8 mouse cellular contexts compared by ENCODE assay signal in genomic region chrX:150440505-150441338, GRCm38 (mm10). TPM values are rescaled to one million over a fixed set of nuclear protein-coding genes. Genes with fewer than 3 reads are reported as not detected.
DNase-seq lines count a peak whose midpoint lies in the region; ATAC-seq and TF ChIP-seq lines count a peak whose summit lies in the region.

No protein-coding gene starts in this region.

- no peaks in the 10 kb centered on the region for H3K9me3 ChIP-seq in intestine, embryonic 14.5 days (ENCODE audit: control insufficient read depth, low read length)

- H3K4me2 ChIP-seq in intestine, embryonic 14.5 days (ENCODE audit: low read length): peak overlapping the region; percentile 49

- H3K9ac ChIP-seq in intestine, embryonic 14.5 days (ENCODE audit: low read length): 0 out of 2 replicates have a peak overlapping the region, but pooled peaks have one; percentile 20

- WGBS in intestine, embryonic 14.5 days: 27% methylated on average over 18 of the region's 18 CpGs

- no peaks in the 10 kb centered on the region for H3K4me1 ChIP-seq in cortical plate, adult 2 months (ENCODE audit: control insufficient read depth, insufficient read depth, low read length)
- no peaks in the 10 kb centered on the region for H3K4me1 ChIP-seq in intestine, embryonic 14.5 days (replicated peaks; ENCODE audit: control insufficient read depth, insufficient read depth, low read length)

- H3K27ac ChIP-seq in cortical plate, adult 2 months (ENCODE audit: insufficient read depth, low read length): peak overlapping the region; percentile 73; the same call in 1 of the 2 replicates
- peak overlapping the region; percentile 27; the same call in 1 of the 2 replicates for H3K27ac ChIP-seq in intestine, embryonic 14.5 days (ENCODE audit: low read depth)

- TF ChIP-seq CTCF in cortical plate, adult 2 months (IDR thresholded peaks at IDR 0.05; ENCODE audit: extremely low read depth, insufficient read depth, low read length): no peak

- DNase-seq in adrenal gland, adult 2 months: peak; percentile 70
- peak; percentile 32 for DNase-seq in gastrocnemius, postnatal 10 days
- DNase-seq in intestine, embryonic 14.5 days (ENCODE audit: low spot score): peak; percentile 79
- DNase-seq in left cerebral cortex, adult 9 months (ENCODE audit: low spot score in 2 of 2): peak; percentile 76 to 85
- DNase-seq in right cerebral cortex, adult 2 months (ENCODE audit: low spot score in 2 of 2): peak; percentile 78 to 90
- DNase-seq in urinary bladder, postnatal 25 days (ENCODE audit: low spot score): peak; percentile 28

- no peaks in the 10 kb centered on the region for H3K27me3 ChIP-seq in intestine, embryonic 14.5 days (replicated peaks; ENCODE audit: control insufficient read depth, insufficient read depth, low read length)

- H3K36me3 ChIP-seq in intestine, embryonic 14.5 days (ENCODE audit: control insufficient read depth, insufficient read depth, low read length): no peaks in the 10 kb centered on the region

- ATAC-seq in intestine, embryonic 14.5 days (replicated peaks; ENCODE audit: low FRiP score, low TSS enrichment, low read depth): peak; percentile 94
- peak; percentile 85 for ATAC-seq in megakaryocyte, adult 5-6 weeks (ENCODE audit: poor library complexity, severe bottlenecking)

- TF ChIP-seq POLR2A in cortical plate, adult 2 months (IDR thresholded peaks at IDR 0.05; ENCODE audit: extremely low read depth, insufficient read depth, low read length): peak; percentile 45; the same call in 1 of the 2 replicates

- H3K4me3 ChIP-seq in cortical plate, adult 2 months (ENCODE audit: insufficient read depth, low read length): peak overlapping the region; percentile 39
- H3K4me3 ChIP-seq in intestine, embryonic 14.5 days (ENCODE audit: low read depth, low read length): peak overlapping the region; percentile 31

RNA-seq across cellular contexts. Expression of gene Tmem29, which starts 18.2 kb away (rescaled TPM):
- total RNA-seq in adrenal gland, adult 2 months (2021): 10 to 100 TPM; 17.4 to 31.8 TPM
- 1.00 and 1.1 TPM in 2 replicates for polyA plus RNA-seq in adrenal gland, adult 2 months (2012; rRNA removed)
- 38.7 and 39.4 TPM in 2 replicates for polyA plus RNA-seq in cortical plate, adult 2 months (2012; rRNA removed)
- total RNA-seq in gastrocnemius, postnatal 10 days (2021): 1 to 10 TPM; 6.0 to 6.1 TPM
- polyA plus RNA-seq in intestine, embryonic 14.5 days (2014; fragmentation: Nextera tagmentation; extraction: Ambion mirVana): 33.9 and 37.5 TPM in 2 replicates
- total RNA-seq in megakaryocyte, adult 5-6 weeks (2015): 10.8 and 16.8 TPM in 2 replicates
- 11.5 and 13.4 TPM in 2 replicates for total RNA-seq in megakaryocyte, adult 5-6 weeks (2017)

Comparison
In these comparisons a context has a peak if more than half of its experiments do, and no peak if none do; other contexts are left out.
1. Peak in every context shown above with its lines: DNase-seq, ATAC-seq, H3K4me3 ChIP-seq and H3K27ac ChIP-seq.
2. DNase-seq: peak in every context shown above with its lines; median percentile 84 in right cerebral cortex, adult 2 months; 80 in left cerebral cortex, adult 9 months; 79 in intestine, embryonic 14.5 days; 70 in adrenal gland, adult 2 months; 32 in gastrocnemius, postnatal 10 days; 28 in urinary bladder, postnatal 25 days.